Mouse (Mus musculus) ES-Bruce4 (cell line): Measurements from ENCODE around the gene Hexdc.

Source experiments
- CTCF ChIP-seq: IDR thresholded peaks from one replicate; pipeline ENCODE4 v1.8.1; 2011; ENCODE audit warnings: low read depth, low read length
- EP300 ChIP-seq: IDR thresholded peaks from 2 replicates; pipeline ENCODE4 v1.6.1; 2011; ENCODE audit warnings: low read depth, low read length; ENCODE audit not compliant: insufficient read depth
- POLR2A ChIP-seq: IDR thresholded peaks from one replicate; pipeline ENCODE4 v1.8.1; 2011; ENCODE audit warnings: low read length; ENCODE audit not compliant: insufficient read depth

- TF ChIP-seq EP300 = no peak
- TF ChIP-seq CTCF = no peak
- no peak for TF ChIP-seq POLR2A
Observed at GRCm38 (mm10) chr11:121198622-121199021, 5.6 kb upstream of the Hexdc start.
